Mouse (Mus musculus): ENCODE results near the gene Pkd1. TPM values are rescaled to one million over a fixed set of nuclear protein-coding genes. Genes with fewer than 3 reads are reported as not detected.

The Pkd1 gene
- 136 and 146 TPM in 2 replicates for polyA plus RNA-seq (2012; rRNA removed)

- TF ChIP-seq CTCF (IDR thresholded peaks at IDR 0.05; ENCODE audit: insufficient read depth, low read length) (no peak), POLR2A (IDR thresholded peaks at IDR 0.05; ENCODE audit: borderline replicate concordance, extremely low read depth, low read depth, low read length) (peak; percentile 96)
- peak; percentile 99 for DNase-seq
- Histone ChIP-seq H3K4me3 (replicated peaks; ENCODE audit: extremely low read depth, low read depth, low read length) (peak within 1 kb of the TSS; percentile 83), H3K4me1 (ENCODE audit: control insufficient read depth, insufficient read depth, low read length) (peaks cover 7% of the 10 kb centered on the region; the same call in 1 of the 2 replicates)
- WGBS = under 1% methylated on average over 72 of the region's 72 CpGs
Observed at GRCm38 (mm10) chr17:24549618-24550415, at the start of gene Pkd1. Gene Pkd1, plus strand, starts transcription at chr17:24549834.

GRCm38 (mm10) chr17:24502208-24502607, 47.4 kb upstream of the Pkd1 start:
- Histone ChIP-seq H3K4me1 (ENCODE audit: control insufficient read depth, insufficient read depth, low read length) (no peaks in the 10 kb centered on the region), H3K4me3 (replicated peaks; ENCODE audit: extremely low read depth, low read depth, low read length) (no peak overlapping the region)
- no peak for TF ChIP-seq CTCF (IDR thresholded peaks at IDR 0.05; ENCODE audit: insufficient read depth, low read length)
- TF ChIP-seq POLR2A (IDR thresholded peaks at IDR 0.05; ENCODE audit: borderline replicate concordance, extremely low read depth, low read depth, low read length) = no peak
- WGBS = 49% methylated on average over 11 of the region's 11 CpGs
- DNase-seq = no peak

GRCm38 (mm10) chr17:24504085-24504484, 45.5 kb upstream of the Pkd1 start:
- no peaks in the 10 kb centered on the region for H3K4me1 ChIP-seq (ENCODE audit: control insufficient read depth, insufficient read depth, low read length)
- TF ChIP-seq POLR2A (IDR thresholded peaks at IDR 0.05; ENCODE audit: borderline replicate concordance, extremely low read depth, low read depth, low read length) (no peak), CTCF (IDR thresholded peaks at IDR 0.05; ENCODE audit: insufficient read depth, low read length) (no peak)
- H3K4me3 ChIP-seq (replicated peaks; ENCODE audit: extremely low read depth, low read depth, low read length) = no peak overlapping the region
- WGBS = 80% methylated on average over 10 of the region's 10 CpGs
- no peak for DNase-seq

- 92% methylated on average over 30 of the region's 30 CpGs for WGBS
- TF ChIP-seq CTCF (IDR thresholded peaks at IDR 0.05; ENCODE audit: insufficient read depth, low read length) (no peak), POLR2A (IDR thresholded peaks at IDR 0.05; ENCODE audit: borderline replicate concordance, extremely low read depth, low read depth, low read length) (no peak)
- H3K4me3 ChIP-seq (replicated peaks; ENCODE audit: extremely low read depth, low read depth, low read length) = no peak overlapping the region
Observed at GRCm38 (mm10) chr17:24505286-24505955, 44.2 kb upstream of the Pkd1 start.

GRCm38 (mm10) chr17:24506332-24507070, 43.1 kb upstream of the Pkd1 start:
- 41% methylated on average over 36 of the region's 36 CpGs for WGBS
- Histone ChIP-seq H3K4me3 (replicated peaks; ENCODE audit: extremely low read depth, low read depth, low read length) (no peak overlapping the region), H3K4me1 (ENCODE audit: control insufficient read depth, insufficient read depth, low read length) (no peaks in the 10 kb centered on the region)
- DNase-seq = no peak
- TF ChIP-seq CTCF (IDR thresholded peaks at IDR 0.05; ENCODE audit: insufficient read depth, low read length) (no peak), POLR2A (IDR thresholded peaks at IDR 0.05; ENCODE audit: borderline replicate concordance, extremely low read depth, low read depth, low read length) (no peak)

More at GRCm38 (mm10) chr17:24505286-24505955, 44.2 kb upstream of the Pkd1 start:
- DNase-seq = no peak
- H3K4me1 ChIP-seq (ENCODE audit: control insufficient read depth, insufficient read depth, low read length) = no peaks in the 10 kb centered on the region

- no peak for DNase-seq
- TF ChIP-seq CTCF (IDR thresholded peaks at IDR 0.05; ENCODE audit: insufficient read depth, low read length) (no peak), POLR2A (IDR thresholded peaks at IDR 0.05; ENCODE audit: borderline replicate concordance, extremely low read depth, low read depth, low read length) (no peak)
- 52% methylated on average over 19 of the region's 19 CpGs for WGBS
- H3K4me1 ChIP-seq (ENCODE audit: control insufficient read depth, insufficient read depth, low read length) = no peaks in the 10 kb centered on the region
- no peak overlapping the region for H3K4me3 ChIP-seq (replicated peaks; ENCODE audit: extremely low read depth, low read depth, low read length)
Observed at GRCm38 (mm10) chr17:24507129-24507664, 42.4 kb upstream of the Pkd1 start.

- Histone ChIP-seq H3K4me3 (replicated peaks; ENCODE audit: extremely low read depth, low read depth, low read length) (no peak overlapping the region), H3K4me1 (ENCODE audit: control insufficient read depth, insufficient read depth, low read length) (no peaks in the 10 kb centered on the region; the same call in 1 of the 2 replicates)
- DNase-seq = no peak
- TF ChIP-seq POLR2A (IDR thresholded peaks at IDR 0.05; ENCODE audit: borderline replicate concordance, extremely low read depth, low read depth, low read length) = no peak
- TF ChIP-seq CTCF (IDR thresholded peaks at IDR 0.05; ENCODE audit: insufficient read depth, low read length) = no peak
- WGBS = 75% methylated on average over 12 of the region's 12 CpGs
Observed at GRCm38 (mm10) chr17:24507806-24508460, 41.7 kb upstream of the Pkd1 start.

- WGBS = 36% methylated on average over 5 of the region's 5 CpGs
Observed at GRCm38 (mm10) chr17:24513609-24514008, 36.0 kb upstream of the Pkd1 start.

More at GRCm38 (mm10) chr17:24513609-24514008, 36.0 kb upstream of the Pkd1 start:
- DNase-seq = peak; percentile 57
- TF ChIP-seq CTCF (IDR thresholded peaks at IDR 0.05; ENCODE audit: insufficient read depth, low read length) = peak; percentile 78
- TF ChIP-seq POLR2A (IDR thresholded peaks at IDR 0.05; ENCODE audit: borderline replicate concordance, extremely low read depth, low read depth, low read length) = no peak
- H3K4me1 ChIP-seq (ENCODE audit: control insufficient read depth, insufficient read depth, low read length) = peaks cover 8% of the 10 kb centered on the region
- peak overlapping the region; percentile 69 for H3K4me3 ChIP-seq (replicated peaks; ENCODE audit: extremely low read depth, low read depth, low read length)
